Mouse (Mus musculus) olfactory bulb, adult 2 months (tissue): ENCODE data around the gene Ntm. TPM values are rescaled to one million over a fixed set of nuclear protein-coding genes. Genes with fewer than 3 reads are reported as not detected.

Experiments used
- H3K27ac ChIP-seq: fragments of 200-500 bp; 2 replicates; pipeline ENCODE4 v1.5.1; 2012; ENCODE audit warnings: low read depth, low read length; ENCODE audit not compliant: insufficient read depth
- H3K4me1 ChIP-seq: fragments of 200-500 bp; 2 replicates; pipeline ENCODE4 v1.6.1; 2012; ENCODE audit warnings: low read length; ENCODE audit not compliant: control insufficient read depth, insufficient read depth
- H3K4me3 ChIP-seq: fragments of 200-500 bp; 2 replicates; pipeline ENCODE4 v1.5.1; 2012; ENCODE audit warnings: mild to moderate bottlenecking, low read depth, low read length, moderate library complexity; ENCODE audit not compliant: insufficient read depth
- CTCF ChIP-seq: fragments of 200-500 bp; IDR thresholded peaks from 2 replicates; pipeline ENCODE4 v1.5.1; 2012; ENCODE audit warnings: low read depth, mild to moderate bottlenecking, low read length, moderate library complexity; ENCODE audit not compliant: insufficient read depth
- POLR2A ChIP-seq: fragments of 200-500 bp; IDR thresholded peaks from 2 replicates; pipeline ENCODE4 v1.6.1; 2012; ENCODE audit warnings: mild to moderate bottlenecking, low read depth, low read length, moderate library complexity; ENCODE audit not compliant: insufficient read depth
- WGBS: fragments of 180-500 bp; shearing (Covaris S2); methylation state at CpG from one replicate; pipeline ENCODE4 v1.1.7; 2018; 5-methylcytosine and 5-hydroxymethylcytosine counted together
- polyA plus RNA-seq: library from polyadenylated mRNA; stranded (reverse); fragments of >200 nt; gene quantifications from 2 replicates; pipeline ENCODE4 v1.2.4, GENCODE M21; 2012; ENCODE audit warnings: low replicate concordance; ENCODE audit not compliant: missing spikeins, insufficient read depth, insufficient read length

The Ntm gene
- polyA plus RNA-seq, 1 experiment = not detected

- H3K4me3 ChIP-seq = no peak overlapping the region
- H3K4me1 ChIP-seq = peaks cover 5% of the 10 kb centered on the region
- WGBS = 91% methylated on average over 5 of the region's 5 CpGs
- no peak for TF ChIP-seq CTCF
- no peak for TF ChIP-seq POLR2A
- H3K27ac ChIP-seq = no peak overlapping the region
These were observed 566.8 kb downstream of the Ntm start for GRCm38 (mm10) chr9:29396101-29396500.

- no peak for TF ChIP-seq POLR2A
- no peak for TF ChIP-seq CTCF
- 89% methylated on average over 4 of the region's 4 CpGs for WGBS
- H3K4me1 ChIP-seq = peaks cover 9% of the 10 kb centered on the region
- H3K27ac ChIP-seq = no peak overlapping the region
- H3K4me3 ChIP-seq = no peak overlapping the region
These were observed 569.8 kb downstream of the Ntm start for GRCm38 (mm10) chr9:29393136-29393535.

- H3K27ac ChIP-seq = no peak overlapping the region
- H3K4me1 ChIP-seq = peaks cover 9% of the 10 kb centered on the region
- H3K4me3 ChIP-seq = no peak overlapping the region
- 51% methylated on average over 11 of the region's 11 CpGs for WGBS
- TF ChIP-seq POLR2A (no peak), CTCF (no peak)
These were observed 572.0 kb downstream of the Ntm start for GRCm38 (mm10) chr9:29390796-29391517.

GRCm38 (mm10) chr9:29389224-29389623 lies 573.7 kb downstream of the Ntm start:
- Histone ChIP-seq H3K4me3 (no peak overlapping the region), H3K27ac (no peak overlapping the region), H3K4me1 (peaks cover 11% of the 10 kb centered on the region)
- WGBS = 39% methylated on average over 7 of the region's 7 CpGs
- TF ChIP-seq CTCF (no peak), POLR2A (no peak)

DNA sequence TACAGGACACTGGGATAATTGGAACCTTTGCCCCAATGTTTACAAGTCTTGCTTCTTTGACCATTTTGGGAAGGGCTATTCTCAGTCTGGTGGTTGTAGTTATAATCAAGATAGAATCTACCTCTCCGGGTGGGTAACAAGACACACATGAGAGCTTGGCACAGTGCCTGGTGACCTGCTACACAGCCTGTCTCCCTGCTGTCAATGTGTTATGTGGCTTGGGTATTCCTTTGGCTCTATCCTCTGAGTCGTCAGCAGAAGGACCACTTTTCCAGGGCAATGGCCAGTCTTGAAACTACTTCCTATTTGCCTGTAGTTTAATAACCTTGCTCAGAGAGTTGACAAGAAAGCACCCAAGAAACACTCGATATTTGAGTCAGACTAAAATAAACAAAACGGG lies 575.8 kb downstream of the Ntm start:
- Histone ChIP-seq H3K27ac (no peak overlapping the region), H3K4me3 (no peak overlapping the region), H3K4me1 (peaks cover 11% of the 10 kb centered on the region)
- 63% methylated on average over 4 of the region's 4 CpGs for WGBS
- no peak for TF ChIP-seq CTCF
- TF ChIP-seq POLR2A = no peak

- no peak overlapping the region for H3K27ac ChIP-seq
- TF ChIP-seq POLR2A = no peak
- TF ChIP-seq CTCF = no peak
- H3K4me3 ChIP-seq = no peak overlapping the region
- no peaks in the 10 kb centered on the region for H3K4me1 ChIP-seq
- 92% methylated on average over 12 of the region's 12 CpGs for WGBS
These were observed 585.6 kb downstream of the Ntm start for GRCm38 (mm10) chr9:29377172-29378002.

- H3K4me1 ChIP-seq = peaks cover 2% of the 10 kb centered on the region; the same call in 1 of the 2 replicates
- WGBS = 83% methylated on average over 3 of the region's 3 CpGs
- no peak overlapping the region for H3K27ac ChIP-seq
- TF ChIP-seq POLR2A = no peak
- TF ChIP-seq CTCF = no peak
- no peak overlapping the region for H3K4me3 ChIP-seq
These were observed 591.6 kb downstream of the Ntm start for GRCm38 (mm10) chr9:29371341-29371740.

GRCm38 (mm10) chr9:29369621-29370020 lies 593.3 kb downstream of the Ntm start:
- 79% methylated on average over 3 of the region's 3 CpGs for WGBS
- peaks cover 2% of the 10 kb centered on the region; the same call in 1 of the 2 replicates for H3K4me1 ChIP-seq
- no peak overlapping the region for H3K4me3 ChIP-seq
- no peak for TF ChIP-seq CTCF
- H3K27ac ChIP-seq = no peak overlapping the region

DNA sequence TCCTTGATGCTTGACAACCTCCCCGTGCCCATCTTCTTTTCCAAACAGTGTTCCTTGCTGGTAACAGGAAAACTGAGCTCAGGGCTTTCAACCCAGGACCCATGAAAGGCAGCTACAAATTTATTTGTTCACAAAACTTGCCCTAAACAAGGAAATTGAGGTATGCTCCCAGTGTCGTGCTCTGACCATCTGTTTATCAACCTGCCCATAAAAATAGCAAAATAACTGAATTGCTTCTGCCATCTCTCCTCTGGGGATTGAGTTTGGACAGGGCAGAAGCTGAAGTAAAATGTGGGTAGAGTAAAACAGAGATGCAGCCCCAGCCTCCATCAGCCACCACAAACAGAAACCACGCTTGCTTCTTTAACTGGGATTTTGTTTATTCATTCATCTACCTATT lies 594.6 kb downstream of the Ntm start:
- peaks cover 5% of the 10 kb centered on the region for H3K4me1 ChIP-seq
- no peak overlapping the region for H3K4me3 ChIP-seq
- TF ChIP-seq POLR2A (no peak), CTCF (no peak)
- no peak overlapping the region for H3K27ac ChIP-seq
- 58% methylated on average over 3 of the region's 3 CpGs for WGBS
